Mouse (Mus musculus): Measurements from ENCODE around the gene Hmcn1. TPM values are rescaled to one million over a fixed set of nuclear protein-coding genes. Genes with fewer than 3 reads are reported as not detected.

The Hmcn1 gene
- polyA plus RNA-seq, 1 experiment, result 6.3 TPM

GRCm38 (mm10) chr1:151000714-151001113, 7.5 kb upstream of the Hmcn1 start:
- H3K4me3 ChIP-seq (ENCODE audit: insufficient read depth, low read length), result no peak overlapping the region
- TF ChIP-seq CTCF (IDR thresholded peaks at IDR 0.05; ENCODE audit: extremely low read depth, insufficient read depth, low read length), result no peak
- TF ChIP-seq POLR2A (IDR thresholded peaks at IDR 0.05; ENCODE audit: extremely low read depth, insufficient read depth, low read length), result no peak
- H3K4me1 ChIP-seq (ENCODE audit: control insufficient read depth, insufficient read depth, low read length), result no peaks in the 10 kb centered on the region
- no peak overlapping the region for H3K27ac ChIP-seq (ENCODE audit: insufficient read depth, low read length)

- no peak overlapping the region for H3K27ac ChIP-seq (ENCODE audit: insufficient read depth, low read length)
- no peak for TF ChIP-seq POLR2A (IDR thresholded peaks at IDR 0.05; ENCODE audit: extremely low read depth, insufficient read depth, low read length)
- TF ChIP-seq CTCF (IDR thresholded peaks at IDR 0.05; ENCODE audit: extremely low read depth, insufficient read depth, low read length), result no peak
- H3K4me3 ChIP-seq (ENCODE audit: insufficient read depth, low read length), result no peak overlapping the region
- no peaks in the 10 kb centered on the region for H3K4me1 ChIP-seq (ENCODE audit: control insufficient read depth, insufficient read depth, low read length)
These were observed 1.4 kb upstream of the Hmcn1 start for GRCm38 (mm10) chr1:150994612-150995011.

- Histone ChIP-seq H3K4me3 (ENCODE audit: insufficient read depth, low read length) (no peak overlapping the region; the same call in 1 of the 2 replicates), H3K4me1 (ENCODE audit: control insufficient read depth, insufficient read depth, low read length) (no peaks in the 10 kb centered on the region), H3K27ac (ENCODE audit: insufficient read depth, low read length) (no peak overlapping the region)
- TF ChIP-seq POLR2A (IDR thresholded peaks at IDR 0.05; ENCODE audit: extremely low read depth, insufficient read depth, low read length), result no peak
- no peak for TF ChIP-seq CTCF (IDR thresholded peaks at IDR 0.05; ENCODE audit: extremely low read depth, insufficient read depth, low read length)
These were observed 499 bp downstream of the Hmcn1 start for GRCm38 (mm10) chr1:150992711-150993161.

DNA sequence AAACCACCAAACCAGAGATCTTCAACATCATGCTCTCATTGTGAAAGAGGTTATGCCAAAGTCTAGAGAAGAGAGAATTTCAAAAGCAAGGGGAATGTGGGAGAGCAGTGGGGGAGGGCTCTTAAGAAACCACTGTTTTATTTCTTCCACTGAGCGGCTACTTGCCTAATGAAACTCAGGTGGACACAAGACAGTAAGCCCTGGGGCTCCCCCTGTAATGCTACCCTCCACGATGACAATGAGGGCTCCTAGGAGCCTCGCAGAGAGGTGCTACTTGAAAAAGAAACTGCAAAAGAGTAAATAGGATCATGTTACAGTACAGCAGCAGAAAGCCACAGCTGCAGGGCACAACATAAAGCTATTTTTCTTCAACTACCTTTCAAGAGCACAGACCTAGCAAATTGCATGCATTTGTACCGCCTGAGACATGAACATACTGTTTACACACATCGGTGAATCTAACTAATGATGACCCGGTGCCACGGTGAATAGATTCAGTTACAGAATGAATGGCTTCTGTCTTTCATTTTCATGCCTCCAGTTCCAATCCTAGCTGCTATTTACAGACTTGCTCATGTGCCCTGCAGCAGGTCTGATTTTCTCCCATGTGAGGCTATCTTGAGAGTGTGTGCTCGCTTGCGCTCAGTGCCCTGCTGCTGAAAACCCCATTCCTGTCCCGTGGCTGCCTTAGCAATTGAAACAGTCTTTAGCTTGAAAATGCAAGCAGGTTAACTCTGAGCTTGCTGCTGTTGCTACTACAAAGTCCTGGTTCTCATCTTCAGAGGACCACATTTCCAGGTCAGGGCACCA, 1.3 kb downstream of the Hmcn1 start:
- Histone ChIP-seq H3K4me3 (ENCODE audit: insufficient read depth, low read length) (no peak overlapping the region), H3K4me1 (ENCODE audit: control insufficient read depth, insufficient read depth, low read length) (no peaks in the 10 kb centered on the region), H3K27ac (ENCODE audit: insufficient read depth, low read length) (no peak overlapping the region)
- TF ChIP-seq CTCF (IDR thresholded peaks at IDR 0.05; ENCODE audit: extremely low read depth, insufficient read depth, low read length) (no peak), POLR2A (IDR thresholded peaks at IDR 0.05; ENCODE audit: extremely low read depth, insufficient read depth, low read length) (no peak)

- Histone ChIP-seq H3K4me3 (ENCODE audit: insufficient read depth, low read length) (no peak overlapping the region), H3K4me1 (ENCODE audit: control insufficient read depth, insufficient read depth, low read length) (no peaks in the 10 kb centered on the region), H3K27ac (ENCODE audit: insufficient read depth, low read length) (no peak overlapping the region)
- TF ChIP-seq POLR2A (IDR thresholded peaks at IDR 0.05; ENCODE audit: extremely low read depth, insufficient read depth, low read length), result no peak
These were observed 8.3 kb downstream of the Hmcn1 start for GRCm38 (mm10) chr1:150984888-150985287.

DNA sequence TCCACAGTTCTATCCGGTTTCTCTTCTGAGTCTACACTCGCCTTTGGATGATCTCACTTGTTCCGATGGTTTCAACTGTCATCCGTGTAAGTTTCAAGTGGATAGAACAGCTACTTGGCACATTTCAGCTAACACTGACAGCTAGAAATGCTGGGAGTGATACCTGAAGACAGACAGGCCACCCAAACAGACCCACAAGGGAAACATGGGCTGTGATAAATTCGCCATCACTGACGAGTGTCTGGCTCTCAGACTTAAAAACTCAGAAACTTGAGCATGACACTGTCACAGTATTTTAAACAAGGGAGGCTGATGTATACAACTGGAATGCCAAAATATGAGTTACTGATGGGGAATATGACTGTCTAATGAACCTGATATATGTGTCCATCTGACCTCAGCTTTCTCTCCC, 9.1 kb downstream of the Hmcn1 start:
- TF ChIP-seq POLR2A (IDR thresholded peaks at IDR 0.05; ENCODE audit: extremely low read depth, insufficient read depth, low read length) (no peak), CTCF (IDR thresholded peaks at IDR 0.05; ENCODE audit: extremely low read depth, insufficient read depth, low read length) (no peak)
- no peaks in the 10 kb centered on the region for H3K4me1 ChIP-seq (ENCODE audit: control insufficient read depth, insufficient read depth, low read length)
- no peak overlapping the region for H3K27ac ChIP-seq (ENCODE audit: insufficient read depth, low read length)
- no peak overlapping the region for H3K4me3 ChIP-seq (ENCODE audit: insufficient read depth, low read length)

DNA sequence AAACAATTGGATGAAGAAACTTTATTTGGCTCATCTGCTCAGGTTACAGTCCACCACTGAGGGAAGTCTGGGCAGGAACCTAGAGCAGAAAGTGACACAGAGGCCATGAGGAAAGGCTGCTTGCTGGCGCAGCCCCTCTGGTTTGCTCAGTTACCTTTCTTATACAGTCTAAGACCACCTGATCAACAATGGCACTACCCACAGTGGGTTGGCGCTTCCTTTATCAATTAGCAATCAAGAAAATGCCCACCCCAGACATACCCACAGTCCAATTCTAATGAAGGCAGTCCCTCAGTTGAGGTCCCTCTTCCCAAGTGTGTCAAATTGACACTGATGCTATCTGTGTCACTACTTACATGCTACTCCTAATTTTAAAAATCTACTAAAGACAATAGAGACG, 14.6 kb downstream of the Hmcn1 start:
- H3K4me3 ChIP-seq (ENCODE audit: insufficient read depth, low read length), result no peak overlapping the region
- no peaks in the 10 kb centered on the region for H3K4me1 ChIP-seq (ENCODE audit: control insufficient read depth, insufficient read depth, low read length)
- TF ChIP-seq CTCF (IDR thresholded peaks at IDR 0.05; ENCODE audit: extremely low read depth, insufficient read depth, low read length), result no peak
- TF ChIP-seq POLR2A (IDR thresholded peaks at IDR 0.05; ENCODE audit: extremely low read depth, insufficient read depth, low read length), result no peak
- no peak overlapping the region for H3K27ac ChIP-seq (ENCODE audit: insufficient read depth, low read length)

DNA sequence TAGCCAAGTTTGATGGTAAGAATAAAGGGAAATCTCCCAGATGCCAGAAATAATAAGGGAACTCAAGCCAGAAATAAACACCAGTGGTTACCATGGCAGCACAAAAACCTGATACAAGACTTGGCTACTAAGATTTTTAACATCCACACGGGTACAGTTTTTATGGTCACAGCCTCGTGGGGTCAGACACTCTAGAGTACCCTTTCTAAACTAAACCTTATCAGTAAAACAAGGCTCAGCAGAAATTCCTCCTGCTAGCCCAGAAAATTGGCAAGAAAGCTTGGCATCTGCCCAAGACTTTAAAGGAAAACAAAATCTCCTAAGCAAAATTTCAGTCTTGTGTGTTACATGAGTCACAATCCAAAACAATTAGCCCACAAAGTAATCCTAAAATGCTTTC, 17.0 kb downstream of the Hmcn1 start:
- TF ChIP-seq POLR2A (IDR thresholded peaks at IDR 0.05; ENCODE audit: extremely low read depth, insufficient read depth, low read length) (no peak), CTCF (IDR thresholded peaks at IDR 0.05; ENCODE audit: extremely low read depth, insufficient read depth, low read length) (no peak)
- Histone ChIP-seq H3K4me1 (ENCODE audit: control insufficient read depth, insufficient read depth, low read length) (no peaks in the 10 kb centered on the region), H3K27ac (ENCODE audit: insufficient read depth, low read length) (no peak overlapping the region), H3K4me3 (ENCODE audit: insufficient read depth, low read length) (no peak overlapping the region)

GRCm38 (mm10) chr1:150959486-150960074, 33.7 kb downstream of the Hmcn1 start:
- no peak for TF ChIP-seq CTCF (IDR thresholded peaks at IDR 0.05; ENCODE audit: extremely low read depth, insufficient read depth, low read length)
- no peak for TF ChIP-seq POLR2A (IDR thresholded peaks at IDR 0.05; ENCODE audit: extremely low read depth, insufficient read depth, low read length)
- Histone ChIP-seq H3K4me3 (ENCODE audit: insufficient read depth, low read length) (no peak overlapping the region), H3K4me1 (ENCODE audit: control insufficient read depth, insufficient read depth, low read length) (no peaks in the 10 kb centered on the region), H3K27ac (ENCODE audit: insufficient read depth, low read length) (no peak overlapping the region)

DNA sequence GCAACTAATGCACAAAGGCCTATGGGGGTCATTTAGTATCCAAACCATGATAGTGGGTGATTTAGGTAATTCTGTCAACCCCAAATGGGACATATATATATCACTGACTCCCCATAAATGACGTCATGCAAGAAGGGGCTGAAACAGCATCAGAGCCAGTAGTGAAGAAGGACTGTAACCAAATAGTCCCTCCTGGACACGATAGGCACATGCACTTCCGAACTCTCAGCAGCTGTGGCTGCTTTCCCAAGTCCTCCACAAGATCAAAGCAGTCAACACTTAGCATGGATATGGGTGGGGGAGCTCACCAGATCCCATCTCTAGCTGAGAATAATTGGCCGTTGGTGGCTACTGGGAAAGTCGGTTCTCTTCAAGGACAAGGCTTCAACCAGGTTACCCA, 42.2 kb downstream of the Hmcn1 start:
- Histone ChIP-seq H3K4me3 (ENCODE audit: insufficient read depth, low read length) (no peak overlapping the region), H3K4me1 (ENCODE audit: control insufficient read depth, insufficient read depth, low read length) (no peaks in the 10 kb centered on the region), H3K27ac (ENCODE audit: insufficient read depth, low read length) (no peak overlapping the region)
- TF ChIP-seq POLR2A (IDR thresholded peaks at IDR 0.05; ENCODE audit: extremely low read depth, insufficient read depth, low read length), result no peak
- TF ChIP-seq CTCF (IDR thresholded peaks at IDR 0.05; ENCODE audit: extremely low read depth, insufficient read depth, low read length), result no peak

Data from cortical plate, adult 2 months (tissue).